Mouse (Mus musculus) macrophage (primary cell): ENCODE measurements around the gene Mybl2. TPM values are rescaled to one million over a fixed set of nuclear protein-coding genes. Genes with fewer than 3 reads are reported as not detected.

Experiments
- H3K27ac ChIP-seq: fragments of 350-480 bp; formaldehyde crosslinking; 2 replicates; pipeline ENCODE4 v1.9.0; 2021
- H3K36me3 ChIP-seq: fragments of 350-480 bp; formaldehyde crosslinking; 2 replicates; pipeline ENCODE4 v1.9.0; 2021; ENCODE audit errors: inconsistent target
- H3K4me3 ChIP-seq: fragments of 350-480 bp; formaldehyde crosslinking; 2 replicates; pipeline ENCODE4 v1.9.0; 2021; ENCODE audit errors: inconsistent target
- H3K79me2 ChIP-seq: fragments of 350-480 bp; formaldehyde crosslinking; 2 replicates; pipeline ENCODE4 v1.9.0; 2021; ENCODE audit errors: inconsistent target
- WGBS: methylation state at CpG from one replicate; pipeline ENCODE4 v1.1.7; 2026; ENCODE audit warnings: inconsistent platforms; ENCODE audit not compliant: missing documents; 5-methylcytosine and 5-hydroxymethylcytosine counted together
- polyA plus RNA-seq: library from polyadenylated mRNA; stranded (reverse); fragments of 250-400 nt; gene quantifications from 3 replicates; pipeline ENCODE4 v1.2.4, GENCODE M21; 2018; ENCODE audit warnings: inconsistent platforms

The Mybl2 gene
- polyA plus RNA-seq, 1 experiment from 2014 or later = 1.8 TPM

DNA sequence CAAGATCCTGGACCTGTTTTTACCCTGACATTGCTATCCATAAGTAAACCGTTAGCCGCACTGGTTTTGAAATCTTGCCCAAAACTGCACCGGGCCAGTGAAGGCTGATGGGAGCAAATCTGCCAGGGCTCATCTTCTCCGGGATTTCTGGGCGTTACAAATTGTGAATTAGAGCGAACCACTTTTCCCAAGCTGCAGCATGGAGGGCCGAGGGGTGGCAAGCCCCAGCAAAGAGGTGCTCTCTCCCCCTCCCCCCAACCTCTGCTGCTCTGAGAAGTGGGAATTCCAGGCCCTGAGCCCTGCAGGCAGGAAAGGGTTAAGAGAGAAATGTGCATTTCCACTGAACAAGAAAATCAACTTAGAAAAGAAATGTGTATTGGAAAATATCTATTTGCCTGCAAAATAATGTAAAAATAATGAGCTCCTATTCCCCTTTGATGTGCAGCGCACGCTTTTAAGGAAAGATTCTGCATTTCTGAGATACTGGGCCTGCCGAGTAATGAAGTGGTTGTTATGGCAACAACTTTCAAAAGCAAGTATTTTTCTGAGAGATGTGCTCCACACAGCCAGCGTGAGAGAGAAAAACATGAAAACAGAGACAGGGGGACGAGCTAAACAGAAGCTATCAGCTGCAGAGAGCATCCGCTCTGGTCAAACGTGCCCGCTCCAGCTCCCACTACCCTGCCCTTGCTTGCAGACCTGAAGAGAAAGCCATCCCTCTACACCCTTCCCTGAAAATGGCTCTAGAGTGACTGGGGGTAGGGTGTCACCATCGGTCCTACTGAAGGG is 57.1 kb downstream of the Mybl2 start:
- Histone ChIP-seq H3K79me2 (no peaks in the 10 kb centered on the region), H3K27ac (no peak overlapping the region), H3K36me3 (no peaks in the 10 kb centered on the region), H3K4me3 (no peak overlapping the region)
- 83% methylated on average over 16 of the region's 16 CpGs for WGBS

DNA sequence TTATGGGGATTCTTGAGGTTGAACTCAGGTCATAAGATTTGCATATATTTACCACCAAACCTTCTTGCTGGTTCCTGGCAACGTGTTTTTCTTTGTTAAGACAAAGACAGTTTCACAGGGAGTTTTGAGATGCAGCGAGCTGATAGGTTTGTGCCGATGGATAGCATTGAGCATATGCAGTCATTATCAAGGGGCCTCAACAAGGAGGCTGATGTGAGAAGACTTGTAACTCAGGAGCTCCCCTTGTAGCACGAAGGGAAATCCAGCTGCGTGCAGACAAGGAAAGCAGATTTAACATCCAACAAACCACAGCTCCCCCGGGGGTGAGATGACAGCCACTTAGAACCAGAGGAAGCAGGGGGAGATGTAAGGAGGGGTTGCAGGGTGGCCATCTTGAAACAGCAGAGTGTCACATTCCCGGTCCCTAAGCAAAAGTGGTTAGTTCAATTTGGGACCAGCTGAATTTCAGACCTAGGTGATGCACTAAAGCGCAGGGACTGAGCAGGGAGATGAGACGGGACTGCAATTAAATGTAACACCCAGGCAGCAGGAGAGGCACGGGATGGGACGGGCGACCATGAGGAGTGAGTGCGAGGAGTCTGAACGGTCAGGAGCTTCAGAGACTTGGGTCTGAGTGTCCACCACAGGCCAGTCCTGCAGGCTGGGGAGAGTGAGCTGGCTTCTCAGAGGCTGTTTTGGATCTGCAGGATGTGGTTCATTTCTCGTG is 66.3 kb downstream of the Mybl2 start:
- H3K36me3 ChIP-seq = no peaks in the 10 kb centered on the region
- H3K79me2 ChIP-seq = no peaks in the 10 kb centered on the region
- H3K4me3 ChIP-seq = no peak overlapping the region
- no peak overlapping the region for H3K27ac ChIP-seq
- WGBS = 57% methylated on average over 15 of the region's 15 CpGs

DNA sequence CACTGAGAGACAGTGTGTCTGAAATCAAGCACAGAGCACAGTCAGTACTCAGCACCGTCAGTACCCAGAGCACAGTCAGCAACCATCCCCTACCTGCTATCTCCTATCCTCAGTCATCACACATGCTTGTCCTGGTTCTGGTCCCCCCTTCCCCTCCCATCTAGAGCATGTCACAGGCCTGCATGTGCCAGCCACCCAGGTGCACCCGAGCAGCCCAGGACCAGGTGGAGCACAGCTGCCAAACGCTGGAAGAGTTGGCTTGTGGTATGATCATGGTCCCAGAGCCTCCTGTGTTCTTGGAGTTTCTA is 66.8 kb downstream of the Mybl2 start:
- Histone ChIP-seq H3K27ac (no peak overlapping the region), H3K36me3 (no peaks in the 10 kb centered on the region), H3K4me3 (no peak overlapping the region), H3K79me2 (no peaks in the 10 kb centered on the region)
- WGBS = 71% methylated on average over 3 of the region's 3 CpGs

DNA sequence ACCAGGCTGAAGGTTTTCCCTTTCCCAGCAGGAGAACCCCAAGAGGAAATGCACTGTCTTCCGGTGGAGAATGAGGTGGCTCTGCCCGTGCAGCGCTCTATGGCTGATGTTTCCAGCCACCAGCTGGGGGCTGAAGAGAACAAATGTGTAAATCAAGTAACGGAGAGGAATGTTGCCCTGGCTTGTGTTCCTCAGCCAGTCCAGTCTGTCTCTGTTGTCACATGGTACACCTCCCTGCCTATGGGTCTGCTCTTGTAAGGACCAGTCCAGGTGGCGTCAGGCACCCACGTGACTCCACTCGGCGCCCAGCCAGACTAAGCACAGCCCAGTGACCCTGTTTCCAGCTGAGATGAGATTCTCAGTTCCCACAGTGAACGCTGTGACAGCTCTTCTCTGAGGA is 67.8 kb downstream of the Mybl2 start:
- WGBS = 20% methylated on average over 9 of the region's 9 CpGs
- Histone ChIP-seq H3K36me3 (no peaks in the 10 kb centered on the region), H3K27ac (no peak overlapping the region), H3K79me2 (no peaks in the 10 kb centered on the region), H3K4me3 (no peak overlapping the region)

DNA sequence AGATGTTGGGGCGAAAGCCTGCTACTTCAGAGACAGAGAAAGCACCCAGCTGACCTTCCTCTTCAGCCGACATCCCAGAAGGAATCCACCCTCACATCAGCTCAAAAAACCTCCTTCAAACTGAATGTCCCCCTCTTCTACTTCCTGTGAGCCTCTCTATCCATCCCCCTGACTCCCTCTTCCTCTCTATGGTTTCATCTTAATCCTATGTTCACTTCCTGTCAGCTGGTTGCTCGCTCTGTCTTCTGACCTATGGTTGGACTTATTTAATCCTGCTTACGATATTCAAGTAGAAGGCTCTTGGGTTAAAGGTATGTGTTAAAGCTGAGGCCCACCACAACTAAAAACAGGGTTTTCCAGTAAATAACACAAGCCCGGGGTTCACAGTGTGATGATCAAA is 69.0 kb downstream of the Mybl2 start:
- Histone ChIP-seq H3K4me3 (no peak overlapping the region), H3K36me3 (no peaks in the 10 kb centered on the region), H3K79me2 (no peaks in the 10 kb centered on the region), H3K27ac (no peak overlapping the region)
- 84% methylated on average over 5 of the region's 5 CpGs for WGBS

DNA sequence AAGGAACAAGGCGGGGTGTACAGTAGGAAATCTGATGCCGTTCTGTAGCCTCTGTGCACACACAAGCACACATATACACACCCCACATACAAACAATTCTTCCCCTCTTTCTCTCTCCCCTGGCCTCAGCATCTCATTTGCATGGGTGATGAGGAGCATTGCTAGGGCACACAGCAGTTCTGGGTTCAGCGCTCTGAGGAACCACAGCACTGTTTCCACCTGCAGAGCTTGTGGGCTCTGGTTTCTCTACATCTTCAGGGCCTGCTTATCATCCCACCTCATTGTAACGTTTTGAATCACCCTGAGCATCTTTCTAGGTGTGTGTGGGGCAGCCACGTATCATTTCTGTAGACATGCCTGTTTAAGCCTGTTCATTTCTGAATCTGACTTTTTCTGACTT is 76.3 kb downstream of the Mybl2 start:
- no peaks in the 10 kb centered on the region for H3K79me2 ChIP-seq
- no peak overlapping the region for H3K4me3 ChIP-seq
- 80% methylated on average over 5 of the region's 5 CpGs for WGBS
- H3K36me3 ChIP-seq = no peaks in the 10 kb centered on the region
- no peak overlapping the region for H3K27ac ChIP-seq

DNA sequence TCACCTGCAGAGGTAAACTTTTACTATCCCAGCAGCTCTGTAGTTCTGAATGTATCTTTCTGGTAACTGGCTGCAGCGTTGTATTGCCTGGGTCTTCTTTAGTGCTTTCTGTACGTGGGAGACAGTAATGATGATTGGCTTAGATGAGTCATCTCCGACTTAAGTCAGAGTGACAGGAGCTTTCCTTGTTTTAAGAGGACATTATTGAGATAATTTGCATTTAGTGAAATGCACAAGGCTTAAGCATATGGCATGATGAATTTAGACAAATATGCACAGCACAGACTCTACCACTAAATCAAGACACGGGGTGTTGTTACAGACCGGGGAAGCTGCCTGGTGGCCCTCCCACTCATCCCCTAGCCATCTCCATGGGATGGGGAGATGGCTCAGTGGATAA is 77.8 kb downstream of the Mybl2 start:
- H3K4me3 ChIP-seq = no peak overlapping the region
- H3K27ac ChIP-seq = no peak overlapping the region
- no peaks in the 10 kb centered on the region for H3K36me3 ChIP-seq
- 88% methylated on average over 5 of the region's 5 CpGs for WGBS
- H3K79me2 ChIP-seq = no peaks in the 10 kb centered on the region

Other genes with a start within 250 kb of the Mybl2 start
- 61.3 to 95.7 TPM (median 62.9 TPM) in 3 replicates for gene Srsf6, start 123.2 kb upstream of the Mybl2 start, polyA plus RNA-seq
- gene L3mbtl1, start 111.2 kb upstream of the Mybl2 start, polyA plus RNA-seq = not detected in 3 replicates
- not detected in 3 replicates for gene Sgk2, start 67.4 kb upstream of the Mybl2 start, polyA plus RNA-seq
- 34.6 to 62.0 TPM (median 34.9 TPM) in 3 replicates for gene Ift52, start 37.3 kb upstream of the Mybl2 start, polyA plus RNA-seq
- not detected in 3 replicates for gene Gtsf1l, start 33.2 kb downstream of the Mybl2 start, polyA plus RNA-seq
- 3.5 to 13.8 TPM (median 11.2 TPM) in 3 replicates for gene Tox2, start 148.4 kb downstream of the Mybl2 start, polyA plus RNA-seq